Mouse (Mus musculus): ENCODE measurements around the gene Rab25. TPM values are rescaled to one million over a fixed set of nuclear protein-coding genes. Genes with fewer than 3 reads are reported as not detected.

Gene Rab25
- polyA plus RNA-seq, 1 experiment: 0.10 TPM

DNA sequence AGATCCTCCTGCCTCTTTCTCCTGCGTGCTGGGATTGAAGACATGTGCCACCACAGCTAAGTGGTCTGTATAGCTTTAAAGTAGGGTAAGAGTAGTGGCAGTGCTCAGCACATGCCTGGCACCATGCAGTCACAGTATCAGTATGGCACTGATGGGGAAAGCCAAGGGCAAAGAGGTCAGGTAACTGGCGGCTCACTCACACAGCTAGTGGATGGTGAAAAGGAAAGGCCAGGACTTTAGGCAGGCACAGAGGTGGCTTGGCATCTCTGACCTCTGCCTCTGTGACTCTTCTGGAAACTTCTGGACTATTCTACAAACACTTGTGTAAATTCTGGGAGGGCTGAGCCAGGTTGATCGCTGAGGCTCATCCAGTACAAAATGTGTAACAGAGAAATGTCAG, 18.0 kb upstream of the Rab25 start:
- peaks cover 7% of the 10 kb centered on the region for H3K36me3 ChIP-seq (ENCODE audit: control insufficient read depth, insufficient read depth, low read length)
- H3K4me1 ChIP-seq (ENCODE audit: control insufficient read depth, insufficient read depth, low read length): no peaks in the 10 kb centered on the region
- no peak overlapping the region for H3K4me3 ChIP-seq (ENCODE audit: control insufficient read depth, low read depth, low read length)
- TF ChIP-seq CTCF (IDR thresholded peaks at IDR 0.05; ENCODE audit: control insufficient read depth, insufficient read depth, insufficient replicate concordance, low read depth, low read length) (no peak), POLR2A (IDR thresholded peaks at IDR 0.05; ENCODE audit: control insufficient read depth, low read depth, low read length) (no peak)
- H3K27ac ChIP-seq (ENCODE audit: control insufficient read depth, insufficient read depth, low read depth, low read length): no peak overlapping the region
- H3K27me3 ChIP-seq (ENCODE audit: control insufficient read depth, insufficient read depth, low read length): no peaks in the 10 kb centered on the region

GRCm38 (mm10) chr3:88563966-88564365, 15.9 kb upstream of the Rab25 start:
- no peaks in the 10 kb centered on the region for H3K4me1 ChIP-seq (ENCODE audit: control insufficient read depth, insufficient read depth, low read length)
- peaks cover 11% of the 10 kb centered on the region for H3K36me3 ChIP-seq (ENCODE audit: control insufficient read depth, insufficient read depth, low read length)
- no peaks in the 10 kb centered on the region for H3K27me3 ChIP-seq (ENCODE audit: control insufficient read depth, insufficient read depth, low read length)
- no peak overlapping the region for H3K27ac ChIP-seq (ENCODE audit: control insufficient read depth, insufficient read depth, low read depth, low read length)
- H3K4me3 ChIP-seq (ENCODE audit: control insufficient read depth, low read depth, low read length): peak overlapping the region; percentile 50
- TF ChIP-seq POLR2A (IDR thresholded peaks at IDR 0.05; ENCODE audit: control insufficient read depth, low read depth, low read length): no peak
- no peak for TF ChIP-seq CTCF (IDR thresholded peaks at IDR 0.05; ENCODE audit: control insufficient read depth, insufficient read depth, insufficient replicate concordance, low read depth, low read length)

DNA sequence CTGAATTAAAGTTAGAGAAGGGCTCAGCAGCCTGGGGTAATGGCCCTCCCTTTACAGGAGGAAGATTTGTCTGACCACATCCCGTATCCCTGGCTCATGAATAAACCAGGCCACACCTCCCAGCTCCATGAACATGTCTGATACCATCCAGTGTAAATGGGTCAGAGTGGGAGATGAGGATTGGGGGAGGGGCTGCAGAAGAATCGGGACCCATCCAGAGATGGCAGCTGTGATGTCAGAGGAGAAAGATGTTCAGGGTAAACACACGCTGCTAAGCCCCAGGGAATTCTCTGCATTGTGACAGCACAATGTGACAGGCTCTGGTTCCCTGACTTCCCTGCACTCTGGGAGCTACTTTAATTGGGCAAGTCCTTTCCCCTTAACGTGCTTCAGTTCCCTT, 15.3 kb upstream of the Rab25 start:
- Histone ChIP-seq H3K27ac (ENCODE audit: control insufficient read depth, insufficient read depth, low read depth, low read length) (0 out of 2 replicates have a peak overlapping the region, but pooled peaks have one; percentile 18), H3K36me3 (ENCODE audit: control insufficient read depth, insufficient read depth, low read length) (peaks cover 11% of the 10 kb centered on the region), H3K4me1 (ENCODE audit: control insufficient read depth, insufficient read depth, low read length) (no peaks in the 10 kb centered on the region), H3K27me3 (ENCODE audit: control insufficient read depth, insufficient read depth, low read length) (no peaks in the 10 kb centered on the region), H3K4me3 (ENCODE audit: control insufficient read depth, low read depth, low read length) (peak overlapping the region; percentile 50)
- TF ChIP-seq POLR2A (IDR thresholded peaks at IDR 0.05; ENCODE audit: control insufficient read depth, low read depth, low read length): no peak
- no peak for TF ChIP-seq CTCF (IDR thresholded peaks at IDR 0.05; ENCODE audit: control insufficient read depth, insufficient read depth, insufficient replicate concordance, low read depth, low read length)

GRCm38 (mm10) chr3:88561989-88562388, 13.9 kb upstream of the Rab25 start:
- peak overlapping the region; percentile 4; the same call in 1 of the 2 replicates for H3K4me3 ChIP-seq (ENCODE audit: control insufficient read depth, low read depth, low read length)
- H3K4me1 ChIP-seq (ENCODE audit: control insufficient read depth, insufficient read depth, low read length): no peaks in the 10 kb centered on the region
- no peak for TF ChIP-seq CTCF (IDR thresholded peaks at IDR 0.05; ENCODE audit: control insufficient read depth, insufficient read depth, insufficient replicate concordance, low read depth, low read length)
- no peak overlapping the region for H3K27ac ChIP-seq (ENCODE audit: control insufficient read depth, insufficient read depth, low read depth, low read length)
- peaks cover 11% of the 10 kb centered on the region for H3K36me3 ChIP-seq (ENCODE audit: control insufficient read depth, insufficient read depth, low read length)
- no peaks in the 10 kb centered on the region for H3K27me3 ChIP-seq (ENCODE audit: control insufficient read depth, insufficient read depth, low read length)

GRCm38 (mm10) chr3:88559596-88559995, 11.5 kb upstream of the Rab25 start:
- H3K36me3 ChIP-seq (ENCODE audit: control insufficient read depth, insufficient read depth, low read length): peaks cover 9% of the 10 kb centered on the region

DNA sequence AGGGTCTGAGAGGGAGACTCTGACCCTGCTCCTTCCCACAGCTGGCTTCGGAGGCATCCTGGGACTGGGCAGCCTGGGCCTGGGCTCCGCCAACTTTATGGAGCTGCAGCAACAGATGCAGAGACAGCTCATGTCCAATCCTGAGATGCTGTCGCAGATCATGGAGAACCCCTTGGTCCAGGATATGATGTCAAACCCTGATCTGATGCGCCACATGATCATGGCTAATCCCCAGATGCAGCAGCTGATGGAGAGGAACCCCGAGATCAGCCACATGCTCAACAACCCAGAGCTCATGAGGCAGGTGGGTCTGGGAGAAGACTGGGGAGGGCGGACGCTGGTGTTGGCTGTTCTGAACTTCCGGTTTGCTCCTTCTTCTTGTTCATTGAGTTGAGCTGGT, 8.5 kb upstream of the Rab25 start:
- no peak for TF ChIP-seq POLR2A (IDR thresholded peaks at IDR 0.05; ENCODE audit: control insufficient read depth, low read depth, low read length)
- no peak for TF ChIP-seq CTCF (IDR thresholded peaks at IDR 0.05; ENCODE audit: control insufficient read depth, insufficient read depth, insufficient replicate concordance, low read depth, low read length)
- H3K36me3 ChIP-seq (ENCODE audit: control insufficient read depth, insufficient read depth, low read length): peaks cover 4% of the 10 kb centered on the region
- no peak overlapping the region for H3K27ac ChIP-seq (ENCODE audit: control insufficient read depth, insufficient read depth, low read depth, low read length)
- H3K4me1 ChIP-seq (ENCODE audit: control insufficient read depth, insufficient read depth, low read length): peaks cover 9% of the 10 kb centered on the region
- H3K27me3 ChIP-seq (ENCODE audit: control insufficient read depth, insufficient read depth, low read length): no peaks in the 10 kb centered on the region
- H3K4me3 ChIP-seq (ENCODE audit: control insufficient read depth, low read depth, low read length): no peak overlapping the region

More at GRCm38 (mm10) chr3:88559596-88559995, 11.5 kb upstream of the Rab25 start:
- TF ChIP-seq POLR2A (IDR thresholded peaks at IDR 0.05; ENCODE audit: control insufficient read depth, low read depth, low read length): no peak
- TF ChIP-seq CTCF (IDR thresholded peaks at IDR 0.05; ENCODE audit: control insufficient read depth, insufficient read depth, insufficient replicate concordance, low read depth, low read length): no peak
- no peak overlapping the region for H3K4me3 ChIP-seq (ENCODE audit: control insufficient read depth, low read depth, low read length)
- peaks cover 3% of the 10 kb centered on the region for H3K4me1 ChIP-seq (ENCODE audit: control insufficient read depth, insufficient read depth, low read length)
- no peak overlapping the region for H3K27ac ChIP-seq (ENCODE audit: control insufficient read depth, insufficient read depth, low read depth, low read length)
- no peaks in the 10 kb centered on the region for H3K27me3 ChIP-seq (ENCODE audit: control insufficient read depth, insufficient read depth, low read length)

DNA sequence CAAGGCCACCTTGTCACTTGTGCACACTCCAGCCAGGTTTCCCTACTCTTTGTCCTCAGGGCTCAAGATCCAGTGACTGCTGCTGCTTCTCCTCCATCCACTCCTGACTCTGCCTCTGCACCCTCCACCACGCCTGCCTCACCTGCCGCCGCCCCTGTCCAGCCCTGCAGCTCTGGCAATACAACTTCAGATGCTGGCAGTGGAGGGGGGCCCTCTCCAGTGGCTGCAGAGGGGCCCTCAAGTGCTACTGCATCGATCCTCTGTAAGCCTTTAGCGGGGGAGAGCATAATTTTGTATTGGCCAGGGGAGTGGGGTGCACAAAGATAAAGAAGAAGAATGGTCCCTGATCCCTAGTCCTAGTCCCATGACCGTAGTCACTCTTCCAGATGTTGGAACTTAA, 7.6 kb upstream of the Rab25 start:
- peaks cover 9% of the 10 kb centered on the region for H3K4me1 ChIP-seq (ENCODE audit: control insufficient read depth, insufficient read depth, low read length)
- H3K36me3 ChIP-seq (ENCODE audit: control insufficient read depth, insufficient read depth, low read length): peaks cover 4% of the 10 kb centered on the region
- peak overlapping the region; percentile 23; the same call in 1 of the 2 replicates for H3K27ac ChIP-seq (ENCODE audit: control insufficient read depth, insufficient read depth, low read depth, low read length)
- H3K27me3 ChIP-seq (ENCODE audit: control insufficient read depth, insufficient read depth, low read length): no peaks in the 10 kb centered on the region
- peak overlapping the region; percentile 63 for H3K4me3 ChIP-seq (ENCODE audit: control insufficient read depth, low read depth, low read length)
- TF ChIP-seq POLR2A (IDR thresholded peaks at IDR 0.05; ENCODE audit: control insufficient read depth, low read depth, low read length) (no peak), CTCF (IDR thresholded peaks at IDR 0.05; ENCODE audit: control insufficient read depth, insufficient read depth, insufficient replicate concordance, low read depth, low read length) (no peak)

Data from testis, adult 2 months (tissue).